Mouse (Mus musculus) kidney, embryonic 14.5 days (tissue): ENCODE results near the gene Tmem132e. TPM values are rescaled to one million over a fixed set of nuclear protein-coding genes. Genes with fewer than 3 reads are reported as not detected.

Experiments used
- ATAC-seq: fragments of 200-750 bp; cut with Nextera tagmentation; 2 replicates; pipeline ENCODE4 v1.8.0; 2017; ENCODE audit warnings: moderate number of reproducible peaks, mild to moderate bottlenecking, moderate TSS enrichment, moderate library complexity; ENCODE audit not compliant: low FRiP score, low TSS enrichment
- H3K27ac ChIP-seq: fragments of 300-500 bp; sonication (generic); 2 replicates; pipeline ENCODE4 v1.5.1; 2014; ENCODE audit warnings: low read depth, mild to moderate bottlenecking, low read length, moderate library complexity, mixed read lengths
- H3K27me3 ChIP-seq: fragments of 300-500 bp; sonication (generic); 2 replicates; pipeline ENCODE4 v1.6.1; 2014; ENCODE audit warnings: mild to moderate bottlenecking, low read length; ENCODE audit not compliant: control insufficient read depth, insufficient read depth
- H3K36me3 ChIP-seq: fragments of 300-500 bp; sonication (generic); 2 replicates; pipeline ENCODE4 v1.6.1; 2014; ENCODE audit warnings: low read length, mixed read lengths; ENCODE audit not compliant: control insufficient read depth, insufficient read depth
- H3K4me1 ChIP-seq: fragments of 300-500 bp; sonication (generic); 2 replicates; pipeline ENCODE4 v1.6.1; 2014; ENCODE audit warnings: low read length, mixed read lengths; ENCODE audit not compliant: control insufficient read depth, insufficient read depth
- H3K4me2 ChIP-seq: fragments of 300-500 bp; sonication (generic); replicated peaks from 2 replicates; pipeline ENCODE4 v1.6.1; 2014; ENCODE audit warnings: low read depth, mild to moderate bottlenecking, low read length
- H3K4me3 ChIP-seq: fragments of 300-500 bp; sonication (generic); 2 replicates; pipeline ENCODE4 v1.5.1; 2014; ENCODE audit warnings: mild to moderate bottlenecking, low read length
- H3K9ac ChIP-seq: fragments of 300-500 bp; sonication (generic); 2 replicates; pipeline ENCODE4 v1.6.1; 2014; ENCODE audit warnings: low read depth, mild to moderate bottlenecking, low read length, moderate library complexity
- H3K9me3 ChIP-seq: fragments of 300-500 bp; sonication (generic); 2 replicates; pipeline ENCODE4 v1.6.1; 2016; ENCODE audit warnings: low read length; ENCODE audit not compliant: control insufficient read depth
- WGBS: fragments of 180-500 bp; shearing (Covaris S2); extraction: QIAGEN DNeasy Blood & Tissue Kit; methylation state at CpG from one replicate; pipeline ENCODE4 v1.1.7; 2014; 5-methylcytosine and 5-hydroxymethylcytosine counted together
- polyA plus RNA-seq: library from polyadenylated mRNA; unstranded; fragments of >200 nt; fragmentation: Nextera tagmentation; extraction: Ambion mirVana; gene quantifications from 2 replicates; pipeline ENCODE4 v1.2.1, GENCODE M21; 2014

Tmem132e gene
- polyA plus RNA-seq: 0.29 and 0.37 TPM in 2 replicates

- Histone ChIP-seq H3K36me3 (no peaks in the 10 kb centered on the region), H3K27me3 (peaks cover 86% of the 10 kb centered on the region), H3K27ac (no peak within 1 kb of the TSS), H3K4me2 (peak within 1 kb of the TSS; percentile 79), H3K4me3 (peak within 1 kb of the TSS; percentile 42), H3K4me1 (peaks cover 16% of the 10 kb centered on the region; the same call in 1 of the 2 replicates), H3K9me3 (no peaks in the 10 kb centered on the region), H3K9ac (peak within 1 kb of the TSS; percentile 47)
- WGBS: under 1% methylated on average over 75 of the region's 88 CpGs
- peak; percentile 40; the same call in 1 of the 2 replicates for ATAC-seq
Measured at GRCm38 (mm10) chr11:82388371-82389313, at the start of gene Tmem132e. Tmem132e (plus strand) TSS chr11:82388900.

- H3K36me3 ChIP-seq: no peaks in the 10 kb centered on the region
- WGBS: 7% methylated on average over 7 of the region's 7 CpGs
- H3K27ac ChIP-seq: no peak overlapping the region
- H3K9ac ChIP-seq: no peak overlapping the region
- no peaks in the 10 kb centered on the region for H3K9me3 ChIP-seq
- no peak overlapping the region for H3K4me3 ChIP-seq
- peaks cover 5% of the 10 kb centered on the region; the same call in 1 of the 2 replicates for H3K27me3 ChIP-seq
- peak; percentile 94 for ATAC-seq
- no peak overlapping the region; the same call in 1 of the 2 replicates for H3K4me2 ChIP-seq
- peaks cover 14% of the 10 kb centered on the region; the same call in 1 of the 2 replicates for H3K4me1 ChIP-seq
Measured at GRCm38 (mm10) chr11:82339921-82340401, 48.7 kb upstream of the Tmem132e start.

- Histone ChIP-seq H3K9me3 (no peaks in the 10 kb centered on the region), H3K4me1 (peaks cover 14% of the 10 kb centered on the region; the same call in 1 of the 2 replicates), H3K27me3 (peaks cover 5% of the 10 kb centered on the region; the same call in 1 of the 2 replicates), H3K4me2 (no peak overlapping the region; the same call in 1 of the 2 replicates), H3K36me3 (no peaks in the 10 kb centered on the region), H3K27ac (peak overlapping the region; percentile 15; the same call in 1 of the 2 replicates), H3K9ac (no peak overlapping the region), H3K4me3 (no peak overlapping the region)
- WGBS: 6% methylated on average over 6 of the region's 6 CpGs
- peak; percentile 57; the same call in 1 of the 2 replicates for ATAC-seq
Measured at GRCm38 (mm10) chr11:82340416-82340815, 48.3 kb upstream of the Tmem132e start.

GRCm38 (mm10) chr11:82340900-82341299, 47.8 kb upstream of the Tmem132e start:
- H3K4me1 ChIP-seq: peaks cover 14% of the 10 kb centered on the region; the same call in 1 of the 2 replicates
- ATAC-seq: no peak
- no peak overlapping the region for H3K9ac ChIP-seq
- H3K4me2 ChIP-seq: no peak overlapping the region
- peaks cover 5% of the 10 kb centered on the region; the same call in 1 of the 2 replicates for H3K27me3 ChIP-seq
- no peaks in the 10 kb centered on the region for H3K36me3 ChIP-seq
- no peak overlapping the region for H3K27ac ChIP-seq
- H3K9me3 ChIP-seq: no peaks in the 10 kb centered on the region
- 15% methylated on average over 2 of the region's 2 CpGs for WGBS
- H3K4me3 ChIP-seq: no peak overlapping the region

GRCm38 (mm10) chr11:82351039-82351438, 37.7 kb upstream of the Tmem132e start:
- 82% methylated on average over 10 of the region's 10 CpGs for WGBS
- no peaks in the 10 kb centered on the region for H3K36me3 ChIP-seq
- no peak overlapping the region for H3K4me2 ChIP-seq
- no peak overlapping the region for H3K27ac ChIP-seq
- H3K9me3 ChIP-seq: no peaks in the 10 kb centered on the region
- H3K9ac ChIP-seq: no peak overlapping the region
- no peak for ATAC-seq
- no peaks in the 10 kb centered on the region for H3K4me1 ChIP-seq
- no peak overlapping the region for H3K4me3 ChIP-seq
- peaks cover under 1% of the 10 kb centered on the region for H3K27me3 ChIP-seq

- no peak for ATAC-seq
Measured at GRCm38 (mm10) chr11:82370151-82370550, 18.5 kb upstream of the Tmem132e start.

GRCm38 (mm10) chr11:82371577-82371976, 17.1 kb upstream of the Tmem132e start:
- no peak overlapping the region for H3K9ac ChIP-seq
- no peaks in the 10 kb centered on the region for H3K9me3 ChIP-seq
- no peaks in the 10 kb centered on the region for H3K27me3 ChIP-seq
- H3K4me1 ChIP-seq: no peaks in the 10 kb centered on the region
- no peak overlapping the region for H3K4me3 ChIP-seq
- 65% methylated on average over 4 of the region's 4 CpGs for WGBS
- no peak for ATAC-seq
- H3K4me2 ChIP-seq: no peak overlapping the region
- H3K27ac ChIP-seq: no peak overlapping the region
- no peaks in the 10 kb centered on the region for H3K36me3 ChIP-seq

More at GRCm38 (mm10) chr11:82370151-82370550, 18.5 kb upstream of the Tmem132e start:
- no peaks in the 10 kb centered on the region for H3K9me3 ChIP-seq
- no peak overlapping the region for H3K9ac ChIP-seq
- WGBS: 81% methylated on average over 11 of the region's 11 CpGs
- no peaks in the 10 kb centered on the region for H3K27me3 ChIP-seq
- no peak overlapping the region for H3K27ac ChIP-seq
- H3K36me3 ChIP-seq: no peaks in the 10 kb centered on the region
- no peaks in the 10 kb centered on the region for H3K4me1 ChIP-seq
- H3K4me2 ChIP-seq: no peak overlapping the region
- H3K4me3 ChIP-seq: no peak overlapping the region

GRCm38 (mm10) chr11:82380606-82381202, 8.0 kb upstream of the Tmem132e start:
- Histone ChIP-seq H3K9me3 (no peaks in the 10 kb centered on the region), H3K4me1 (no peaks in the 10 kb centered on the region), H3K27me3 (peaks cover 37% of the 10 kb centered on the region), H3K36me3 (no peaks in the 10 kb centered on the region), H3K9ac (no peak overlapping the region), H3K4me2 (no peak overlapping the region), H3K4me3 (no peak overlapping the region), H3K27ac (no peak overlapping the region)
- ATAC-seq: no peak
- WGBS: 37% methylated on average over 3 of the region's 3 CpGs
